Mouse (Mus musculus): ENCODE results near the gene Ubtf.

Ubtf gene

GRCm38 (mm10) chr11:102263211-102263610 is 56.3 kb downstream of the Ubtf start:
- DNase-seq (ENCODE audit: low spot score) = no peak

GRCm38 (mm10) chr11:102258521-102258920 is 61.0 kb downstream of the Ubtf start:
- no peak for DNase-seq (ENCODE audit: low spot score)

- DNase-seq (ENCODE audit: low spot score) = no peak
Measured at GRCm38 (mm10) chr11:102258095-102258494, 61.4 kb downstream of the Ubtf start.

- DNase-seq (ENCODE audit: low spot score) = no peak
Measured at GRCm38 (mm10) chr11:102257514-102257913, 62.0 kb downstream of the Ubtf start.
